Mouse (Mus musculus) intestine, embryonic 15.5 days (tissue): ENCODE results near the gene S100a4. TPM values are rescaled to one million over a fixed set of nuclear protein-coding genes. Genes with fewer than 3 reads are reported as not detected.

Experiments used
- ATAC-seq: fragments of 200-750 bp; cut with Nextera tagmentation; 2 replicates; pipeline ENCODE4 v1.8.0; 2017; ENCODE audit warnings: moderate TSS enrichment, moderate library complexity
- H3K27ac ChIP-seq: fragments of 300-500 bp; sonication (generic); 2 replicates; pipeline ENCODE4 v1.5.1; 2015; ENCODE audit warnings: mild to moderate bottlenecking, inconsistent platforms
- H3K27me3 ChIP-seq: fragments of 300-500 bp; sonication (generic); replicated peaks from 2 replicates; pipeline ENCODE4 v1.6.1; 2015; ENCODE audit warnings: inconsistent platforms
- H3K36me3 ChIP-seq: fragments of 300-500 bp; sonication (generic); 2 replicates; pipeline ENCODE4 v1.6.1; 2015; ENCODE audit warnings: inconsistent platforms
- H3K4me1 ChIP-seq: fragments of 300-500 bp; sonication (generic); replicated peaks from 2 replicates; pipeline ENCODE4 v1.6.1; 2015; ENCODE audit warnings: inconsistent platforms
- H3K4me2 ChIP-seq: fragments of 300-500 bp; sonication (generic); replicated peaks from 2 replicates; pipeline ENCODE4 v1.6.1; 2015; ENCODE audit warnings: mild to moderate bottlenecking, inconsistent platforms
- H3K4me3 ChIP-seq: fragments of 300-500 bp; sonication (generic); replicated peaks from 2 replicates; pipeline ENCODE4 v1.5.1; 2015; ENCODE audit warnings: inconsistent platforms
- H3K9ac ChIP-seq: fragments of 300-500 bp; sonication (generic); 2 replicates; pipeline ENCODE4 v1.6.1; 2015; ENCODE audit warnings: inconsistent platforms
- H3K9me3 ChIP-seq: fragments of 300-500 bp; sonication (generic); 2 replicates; pipeline ENCODE4 v1.6.1; 2016; ENCODE audit warnings: inconsistent platforms
- WGBS: fragments of 180-500 bp; shearing (Covaris S2); methylation state at CpG from one replicate; pipeline ENCODE4 v1.1.7; 2015; 5-methylcytosine and 5-hydroxymethylcytosine counted together
- polyA plus RNA-seq: library from polyadenylated mRNA; unstranded; fragments of >200 nt; fragmentation: Nextera tagmentation; extraction: Ambion mirVana; gene quantifications from 2 replicates; pipeline ENCODE4 v1.2.1, GENCODE M21; 2015

The S100a4 gene
- polyA plus RNA-seq, 1 experiment from 2014 or later, result 4.4 TPM

- no peak overlapping the region for H3K4me2 ChIP-seq
- no peaks in the 10 kb centered on the region for H3K36me3 ChIP-seq
- 77% methylated on average over 8 of the region's 8 CpGs for WGBS
- no peak overlapping the region for H3K9ac ChIP-seq
- H3K9me3 ChIP-seq, result no peaks in the 10 kb centered on the region
- H3K4me3 ChIP-seq, result no peak overlapping the region
- H3K4me1 ChIP-seq, result peaks cover 15% of the 10 kb centered on the region
- no peak overlapping the region for H3K27ac ChIP-seq
- H3K27me3 ChIP-seq, result no peaks in the 10 kb centered on the region
- no peak for ATAC-seq
These were observed 2.9 kb upstream of the S100a4 start for GRCm38 (mm10) chr3:90600458-90601195.

- H3K27me3 ChIP-seq, result no peaks in the 10 kb centered on the region
- no peak within 1 kb of the TSS for H3K9ac ChIP-seq
- H3K4me1 ChIP-seq, result peaks cover 18% of the 10 kb centered on the region
- H3K9me3 ChIP-seq, result no peaks in the 10 kb centered on the region
- WGBS, result 79% methylated on average over 11 of the region's 11 CpGs
- H3K4me3 ChIP-seq, result no peak within 1 kb of the TSS
- H3K36me3 ChIP-seq, result no peaks in the 10 kb centered on the region
- H3K27ac ChIP-seq, result no peak within 1 kb of the TSS
- no peak for ATAC-seq
- no peak within 1 kb of the TSS for H3K4me2 ChIP-seq
These were observed 2.0 kb upstream of the S100a4 start, which contains the start of gene Gm42674 for GRCm38 (mm10) chr3:90601486-90602110. Gene Gm42674, plus strand, starts transcription at chr3:90601904.

- Histone ChIP-seq H3K9ac (no peak overlapping the region), H3K27ac (peak overlapping the region; percentile 62), H3K4me3 (no peak overlapping the region), H3K4me1 (peaks cover 18% of the 10 kb centered on the region), H3K27me3 (no peaks in the 10 kb centered on the region), H3K36me3 (no peaks in the 10 kb centered on the region), H3K9me3 (no peaks in the 10 kb centered on the region), H3K4me2 (no peak overlapping the region)
- 12% methylated on average over 4 of the region's 4 CpGs for WGBS
- peak; percentile 65 for ATAC-seq
These were observed 845 bp downstream of the S100a4 start for GRCm38 (mm10) chr3:90604416-90604815.

- WGBS, result 76% methylated on average over 3 of the region's 3 CpGs
- no peaks in the 10 kb centered on the region for H3K9me3 ChIP-seq
- ATAC-seq, result no peak
These were observed 1.5 kb downstream of the S100a4 start for GRCm38 (mm10) chr3:90605049-90605448.

GRCm38 (mm10) chr3:90605736-90606135 lies 2.2 kb downstream of the S100a4 start:
- no peak overlapping the region for H3K4me2 ChIP-seq
- H3K36me3 ChIP-seq, result no peaks in the 10 kb centered on the region
- no peak overlapping the region for H3K9ac ChIP-seq
- no peak overlapping the region for H3K4me3 ChIP-seq
- no peaks in the 10 kb centered on the region for H3K27me3 ChIP-seq
- WGBS, result 83% methylated on average over 2 of the region's 2 CpGs
- peak overlapping the region; percentile 45; the same call in 1 of the 2 replicates for H3K27ac ChIP-seq
- peaks cover 18% of the 10 kb centered on the region for H3K4me1 ChIP-seq
- no peak for ATAC-seq
- no peaks in the 10 kb centered on the region for H3K9me3 ChIP-seq

More at GRCm38 (mm10) chr3:90605049-90605448, 1.5 kb downstream of the S100a4 start:
- no peaks in the 10 kb centered on the region for H3K27me3 ChIP-seq
- H3K9ac ChIP-seq, result no peak overlapping the region
- H3K36me3 ChIP-seq, result no peaks in the 10 kb centered on the region
- peak overlapping the region; percentile 45; the same call in 1 of the 2 replicates for H3K27ac ChIP-seq
- peaks cover 18% of the 10 kb centered on the region for H3K4me1 ChIP-seq
- H3K4me2 ChIP-seq, result no peak overlapping the region
- H3K4me3 ChIP-seq, result no peak overlapping the region

- 56% methylated on average over 6 of the region's 6 CpGs for WGBS
- no peak overlapping the region for H3K9ac ChIP-seq
- H3K27ac ChIP-seq, result peak overlapping the region; percentile 45; the same call in 1 of the 2 replicates
- H3K9me3 ChIP-seq, result no peaks in the 10 kb centered on the region
- H3K27me3 ChIP-seq, result no peaks in the 10 kb centered on the region
- peaks cover 18% of the 10 kb centered on the region for H3K4me1 ChIP-seq
- H3K4me3 ChIP-seq, result no peak overlapping the region
- ATAC-seq, result no peak
- H3K4me2 ChIP-seq, result no peak overlapping the region
- no peaks in the 10 kb centered on the region for H3K36me3 ChIP-seq
These were observed 2.6 kb downstream of the S100a4 start for GRCm38 (mm10) chr3:90606185-90606584.

- 84% methylated on average over 3 of the region's 3 CpGs for WGBS
These were observed 3.8 kb downstream of the S100a4 start for GRCm38 (mm10) chr3:90607361-90607760.

GRCm38 (mm10) chr3:90608223-90608622 lies 4.7 kb downstream of the S100a4 start, which contains the start of gene S100a5:
Gene S100a5, plus strand, starts transcription at chr3:90608523.
- no peak within 1 kb of the TSS for H3K27ac ChIP-seq
- H3K9me3 ChIP-seq, result no peaks in the 10 kb centered on the region
- peaks cover 24% of the 10 kb centered on the region for H3K4me1 ChIP-seq
- no peak within 1 kb of the TSS; the same call in 1 of the 2 replicates for H3K4me2 ChIP-seq
- no peaks in the 10 kb centered on the region for H3K36me3 ChIP-seq
- ATAC-seq, result no peak
- no peak within 1 kb of the TSS for H3K9ac ChIP-seq
- 55% methylated on average over 3 of the region's 3 CpGs for WGBS
- H3K4me3 ChIP-seq, result no peak within 1 kb of the TSS
- H3K27me3 ChIP-seq, result no peaks in the 10 kb centered on the region

More at GRCm38 (mm10) chr3:90607361-90607760, 3.8 kb downstream of the S100a4 start:
- peaks cover 18% of the 10 kb centered on the region for H3K4me1 ChIP-seq
- no peak overlapping the region for H3K4me3 ChIP-seq
- no peak overlapping the region for H3K9ac ChIP-seq
- H3K9me3 ChIP-seq, result no peaks in the 10 kb centered on the region
- H3K27ac ChIP-seq, result no peak overlapping the region
- H3K27me3 ChIP-seq, result no peaks in the 10 kb centered on the region
- no peak overlapping the region for H3K4me2 ChIP-seq
- no peaks in the 10 kb centered on the region for H3K36me3 ChIP-seq
- ATAC-seq, result no peak

- Histone ChIP-seq H3K9me3 (no peaks in the 10 kb centered on the region), H3K4me1 (peaks cover 22% of the 10 kb centered on the region), H3K36me3 (no peaks in the 10 kb centered on the region), H3K4me3 (no peak overlapping the region), H3K9ac (no peak overlapping the region), H3K27me3 (no peaks in the 10 kb centered on the region), H3K27ac (no peak overlapping the region), H3K4me2 (no peak overlapping the region; the same call in 1 of the 2 replicates)
- peak; percentile 52 for ATAC-seq
These were observed 5.5 kb downstream of the S100a4 start for GRCm38 (mm10) chr3:90609102-90609501.

GRCm38 (mm10) chr3:90611494-90611893 lies 7.9 kb downstream of the S100a4 start:
- 78% methylated on average over 3 of the region's 3 CpGs for WGBS
- Histone ChIP-seq H3K9me3 (no peaks in the 10 kb centered on the region), H3K9ac (no peak overlapping the region), H3K4me1 (peaks cover 20% of the 10 kb centered on the region), H3K27ac (no peak overlapping the region), H3K4me2 (no peak overlapping the region), H3K36me3 (no peaks in the 10 kb centered on the region), H3K27me3 (no peaks in the 10 kb centered on the region), H3K4me3 (no peak overlapping the region)
- ATAC-seq, result no peak

GRCm38 (mm10) chr3:90612061-90612460 lies 8.5 kb downstream of the S100a4 start:
- no peak for ATAC-seq
- Histone ChIP-seq H3K9me3 (no peaks in the 10 kb centered on the region), H3K4me3 (no peak overlapping the region), H3K36me3 (no peaks in the 10 kb centered on the region), H3K9ac (no peak overlapping the region), H3K27ac (no peak overlapping the region), H3K27me3 (no peaks in the 10 kb centered on the region), H3K4me2 (no peak overlapping the region), H3K4me1 (peaks cover 20% of the 10 kb centered on the region)
- WGBS, result 68% methylated on average over 4 of the region's 4 CpGs

- Histone ChIP-seq H3K4me2 (peak within 1 kb of the TSS; percentile 72), H3K27me3 (no peaks in the 10 kb centered on the region), H3K4me1 (peaks cover 20% of the 10 kb centered on the region), H3K9ac (peak within 1 kb of the TSS; percentile 23), H3K27ac (peak within 1 kb of the TSS; percentile 77; the same call in 1 of the 2 replicates), H3K9me3 (no peaks in the 10 kb centered on the region), H3K36me3 (no peaks in the 10 kb centered on the region), H3K4me3 (peak within 1 kb of the TSS; percentile 38)
- ATAC-seq, result peak; percentile 68
- 1% methylated on average over 23 of the region's 23 CpGs for WGBS
These were observed 9.2 kb downstream of the S100a4 start, which contains the start of gene S100a6 for GRCm38 (mm10) chr3:90612728-90613291. Gene S100a6, plus strand, starts transcription at chr3:90612882.
